Mouse (Mus musculus): Measurements from ENCODE around the gene Npas1.
A peak's percentile ranks its signal among the peaks of the same experiment; 100 is the strongest.

Gene Npas1

DNA sequence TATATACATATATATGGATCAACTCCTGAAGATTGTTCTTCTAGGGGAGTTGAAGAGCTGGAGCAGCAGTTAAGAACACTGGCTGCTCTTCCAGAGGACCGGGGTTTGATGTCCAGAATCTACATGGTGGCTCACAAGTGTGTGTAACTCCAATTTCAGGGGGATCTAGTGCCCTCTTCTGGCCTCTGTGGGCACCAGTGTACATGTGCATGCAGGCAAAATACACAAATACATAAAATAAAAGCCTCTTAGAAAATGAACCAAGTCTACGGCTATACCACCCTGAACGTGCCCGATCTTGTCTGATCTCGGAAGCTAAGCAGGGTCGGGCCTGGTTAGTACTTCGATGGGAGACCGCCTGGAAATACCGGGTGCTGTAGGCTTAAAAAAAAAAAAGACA, 6.0 kb downstream of the Npas1 start:
- DNase-seq (ENCODE audit: low spot score in 2 of 2) = peak in 1 of 2 experiments; percentile 19

DNA sequence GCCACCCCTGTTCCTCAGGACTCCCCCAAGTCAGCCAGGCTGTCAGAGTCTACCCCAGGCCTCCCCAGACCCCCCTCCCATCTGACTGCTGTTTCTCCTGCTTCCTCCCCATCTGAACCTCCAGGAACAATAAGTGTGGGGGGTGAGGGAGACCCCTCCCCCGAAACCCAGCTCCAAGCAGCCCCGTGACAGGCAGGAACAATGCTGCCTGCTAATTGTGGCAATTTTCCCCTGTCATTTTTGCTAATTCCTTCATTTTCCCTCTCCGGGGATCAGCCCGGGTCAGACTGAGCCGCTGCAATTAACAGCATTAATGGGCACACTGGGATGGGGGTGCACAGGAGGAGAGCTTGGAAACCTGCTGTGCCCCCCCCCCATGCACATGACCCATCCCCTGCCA, 9.4 kb downstream of the Npas1 start:
- DNase-seq (ENCODE audit: low spot score in 2 of 2) = no peak

DNA sequence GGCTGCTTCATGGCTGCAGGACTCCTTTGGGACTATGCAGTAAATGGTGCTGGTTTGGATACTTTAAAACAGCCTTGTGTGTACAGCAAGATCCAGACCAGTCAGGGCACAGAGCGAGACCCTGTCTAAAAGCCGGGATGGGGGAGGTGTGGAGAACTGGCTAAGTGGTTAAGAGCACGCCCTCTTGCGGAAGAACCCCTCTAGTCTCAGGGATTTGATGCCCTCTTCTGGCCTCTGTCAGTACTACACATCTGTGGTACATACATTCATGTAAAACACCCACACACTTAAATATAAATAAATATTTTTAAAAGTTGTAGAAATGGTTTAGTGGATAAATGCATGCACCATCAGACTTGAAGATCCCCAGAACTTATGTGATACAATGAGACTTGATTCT, 11.0 kb downstream of the Npas1 start:
- DNase-seq (ENCODE audit: low spot score in 2 of 2) = peak in 1 of 2 experiments; percentile 30

DNA sequence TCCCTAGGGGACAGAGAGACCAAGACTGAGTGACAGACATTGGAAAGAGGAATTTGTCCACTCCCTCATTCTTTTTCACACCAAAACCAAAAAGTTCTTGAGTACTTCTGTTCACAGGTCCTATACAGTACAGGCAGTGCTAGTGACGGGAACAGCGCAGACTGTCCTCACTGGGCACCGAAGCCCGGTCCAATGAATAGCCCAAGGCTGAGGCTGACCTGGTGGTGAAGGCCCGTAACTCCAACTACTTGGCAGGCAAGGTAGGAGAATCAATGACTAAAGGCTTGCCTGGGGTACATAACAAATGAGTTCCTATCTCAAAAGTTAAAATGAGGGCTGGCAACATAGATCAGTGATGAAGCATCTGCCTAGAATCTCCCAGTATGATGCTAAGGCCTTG, 12.0 kb downstream of the Npas1 start:
- DNase-seq (ENCODE audit: low spot score in 2 of 2) = no peak

DNA sequence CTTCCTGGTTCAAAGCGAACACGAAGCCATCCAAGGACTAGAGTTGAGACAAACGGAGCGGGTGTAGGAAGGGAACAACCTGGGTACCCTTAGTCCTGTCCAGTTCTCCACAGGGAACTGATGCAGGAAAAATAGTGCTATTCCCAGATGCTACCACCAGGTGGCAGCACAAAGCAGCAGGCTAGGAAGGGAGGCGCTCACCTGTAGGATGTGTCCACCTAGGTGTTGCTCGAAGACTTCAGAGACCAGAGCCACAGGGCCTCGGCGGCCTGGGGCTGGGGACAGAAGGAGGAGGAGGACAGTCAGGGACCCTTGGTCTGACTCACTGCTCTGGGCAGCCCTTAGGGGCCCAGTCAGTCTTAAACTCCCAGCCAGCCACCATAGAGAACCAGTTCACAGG, 12.4 kb downstream of the Npas1 start:
- DNase-seq (ENCODE audit: low spot score in 2 of 2) = peak; percentile 46 to 68

DNA sequence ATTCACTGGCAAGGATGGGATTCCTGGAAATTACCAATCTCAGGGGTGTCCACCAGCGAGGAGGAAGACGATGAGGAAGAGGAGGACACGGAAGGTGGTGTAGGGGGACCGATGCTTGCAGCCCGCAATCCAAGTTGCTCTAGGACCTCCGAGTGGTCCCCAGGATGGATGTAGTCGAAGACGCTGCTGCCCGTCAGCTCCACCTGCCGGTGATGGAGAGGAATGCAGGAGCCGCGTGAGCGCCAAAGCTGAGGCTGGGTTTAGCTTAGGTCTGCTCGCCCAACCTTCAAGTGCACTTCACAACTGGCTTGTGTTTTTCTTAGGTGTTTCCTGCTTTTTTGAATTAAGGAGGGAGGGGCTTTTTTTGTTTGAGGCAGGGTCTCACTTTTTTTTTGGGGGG, 14.3 kb downstream of the Npas1 start:
- peak; percentile 63 to 79 for DNase-seq (ENCODE audit: low spot score in 2 of 2)

DNA sequence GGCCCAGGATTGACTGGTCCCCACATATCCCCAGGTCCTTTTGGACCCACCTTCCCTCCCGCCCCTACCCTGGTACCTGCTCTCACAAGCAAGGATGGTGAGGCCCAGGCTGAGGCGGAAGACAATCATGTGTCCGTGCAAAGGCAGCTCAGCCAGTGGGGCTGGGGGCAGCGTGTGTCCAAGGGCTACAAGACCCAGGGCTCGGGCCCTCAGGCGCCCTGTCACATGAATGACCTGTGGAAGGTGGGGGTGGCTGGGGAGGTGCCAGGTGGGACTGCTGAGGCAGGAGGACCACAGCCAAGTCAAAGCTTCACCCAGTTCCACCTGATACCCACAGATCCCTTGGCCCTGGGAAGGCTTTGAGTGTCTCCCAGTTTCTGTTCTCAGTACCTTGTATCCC, 15.8 kb downstream of the Npas1 start:
- DNase-seq (ENCODE audit: low spot score in 2 of 2) = no peak

DNA sequence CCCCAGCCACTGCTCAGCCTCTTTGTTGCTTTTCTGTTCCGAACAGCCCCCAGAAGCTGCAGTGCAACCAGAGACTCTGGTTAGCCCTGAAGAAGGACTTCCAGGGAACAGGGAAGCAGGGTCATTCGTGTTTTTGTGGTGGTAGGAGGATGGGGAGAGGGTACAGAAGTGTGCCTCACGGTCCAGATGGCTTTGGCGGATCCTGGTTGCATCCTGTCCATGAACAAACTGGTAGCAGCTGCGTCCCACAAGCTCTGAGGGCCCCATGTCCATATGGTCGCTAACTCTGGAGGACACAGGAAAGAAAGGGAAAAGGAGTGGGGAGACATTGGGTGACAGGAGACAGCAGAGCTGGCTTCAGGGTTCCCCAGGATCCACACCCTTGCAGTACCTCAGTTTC, 16.4 kb downstream of the Npas1 start:
- no peak for DNase-seq (ENCODE audit: low spot score in 2 of 2)

DNA sequence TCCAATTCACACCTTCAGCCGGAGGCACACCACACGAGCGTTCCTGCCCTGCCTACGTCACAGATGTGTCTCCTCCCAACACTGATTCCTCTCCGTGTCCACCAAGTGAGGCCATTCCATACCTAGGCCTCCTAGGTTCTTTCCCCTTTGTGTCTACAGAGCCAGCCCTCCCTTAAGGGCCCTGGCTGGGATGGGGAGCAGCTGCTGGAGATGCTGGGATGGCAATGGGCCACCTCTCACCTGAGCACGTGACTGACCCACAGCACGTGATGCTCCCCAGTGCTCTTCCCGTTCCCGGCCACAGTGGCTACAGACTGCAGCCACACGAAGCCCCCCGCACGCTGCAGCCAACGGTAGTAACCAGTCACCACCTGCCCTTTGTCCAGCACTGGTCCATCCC, 17.0 kb downstream of the Npas1 start:
- no peak for DNase-seq (ENCODE audit: low spot score in 2 of 2)

DNA sequence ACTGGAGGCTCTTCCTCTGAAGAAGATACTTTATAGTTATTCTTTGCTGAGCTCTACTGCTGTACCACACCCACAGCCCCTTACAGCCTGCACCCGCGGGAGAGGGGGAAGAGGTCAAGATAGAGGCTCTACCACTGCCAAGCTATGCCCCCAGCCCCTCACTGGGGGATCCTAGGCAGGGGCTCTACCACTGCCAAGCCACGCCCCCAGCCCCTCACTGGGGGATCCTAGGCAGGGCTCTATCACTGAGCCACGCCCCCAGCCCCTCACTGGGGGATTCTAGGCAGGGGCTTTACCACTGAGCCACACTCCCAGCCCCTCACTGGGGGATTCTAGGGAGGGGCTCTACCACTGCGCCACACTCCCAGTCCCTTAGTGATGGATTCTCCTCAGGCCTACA, 21.2 kb downstream of the Npas1 start:
- no peak for DNase-seq (ENCODE audit: low spot score in 2 of 2)

DNA sequence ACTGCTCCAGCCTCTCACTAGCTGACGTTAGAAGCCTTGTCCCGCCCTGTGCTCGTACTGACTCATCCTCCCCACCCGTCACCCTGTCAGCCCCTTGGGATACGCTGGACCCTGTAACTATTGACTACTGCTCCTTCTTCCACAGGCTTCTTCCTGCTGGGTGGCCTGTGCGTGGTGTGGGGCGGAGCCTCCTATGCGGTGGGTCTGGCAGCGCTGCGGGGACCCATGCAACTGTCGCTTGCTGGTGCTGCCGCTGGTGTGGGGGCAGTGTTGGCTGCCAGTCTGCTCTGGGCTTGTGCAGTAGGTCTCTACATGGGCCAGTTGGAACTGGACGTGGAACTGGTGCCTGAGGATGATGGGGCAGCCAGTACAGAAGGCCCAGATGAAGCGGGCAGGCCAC, 22.5 kb downstream of the Npas1 start:
- no peak for DNase-seq (ENCODE audit: low spot score in 2 of 2)

DNA sequence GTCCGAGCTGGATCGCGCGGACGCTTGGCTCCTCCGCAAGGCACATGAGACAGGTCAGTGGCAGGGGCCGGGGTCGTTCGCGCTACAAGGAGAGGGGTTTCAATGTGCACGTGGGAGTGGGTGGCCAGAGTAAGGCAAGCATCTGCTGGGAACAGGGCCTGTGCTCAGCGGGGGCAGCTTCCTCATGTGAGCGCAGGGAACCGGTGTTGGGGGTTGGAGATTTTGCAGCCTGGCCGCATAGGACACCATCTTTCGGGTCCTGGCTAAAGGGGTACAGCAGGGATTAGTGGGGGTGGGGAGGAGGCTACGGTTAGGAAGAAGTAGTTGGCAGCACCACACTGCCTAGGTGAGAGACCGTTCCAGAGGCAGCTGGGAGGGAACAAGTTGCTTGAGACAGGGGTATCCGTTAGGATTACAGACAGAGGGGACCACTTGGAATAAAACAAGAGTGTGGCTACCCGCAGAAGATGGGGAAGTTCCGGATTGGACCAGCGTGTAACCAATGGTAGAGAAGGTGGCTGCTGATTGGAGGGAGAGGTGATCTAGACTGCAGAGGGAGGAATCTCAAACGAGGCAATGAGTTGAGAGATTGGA, 24.3 kb downstream of the Npas1 start:
- no peak for DNase-seq (ENCODE audit: low spot score in 2 of 2)

DNA sequence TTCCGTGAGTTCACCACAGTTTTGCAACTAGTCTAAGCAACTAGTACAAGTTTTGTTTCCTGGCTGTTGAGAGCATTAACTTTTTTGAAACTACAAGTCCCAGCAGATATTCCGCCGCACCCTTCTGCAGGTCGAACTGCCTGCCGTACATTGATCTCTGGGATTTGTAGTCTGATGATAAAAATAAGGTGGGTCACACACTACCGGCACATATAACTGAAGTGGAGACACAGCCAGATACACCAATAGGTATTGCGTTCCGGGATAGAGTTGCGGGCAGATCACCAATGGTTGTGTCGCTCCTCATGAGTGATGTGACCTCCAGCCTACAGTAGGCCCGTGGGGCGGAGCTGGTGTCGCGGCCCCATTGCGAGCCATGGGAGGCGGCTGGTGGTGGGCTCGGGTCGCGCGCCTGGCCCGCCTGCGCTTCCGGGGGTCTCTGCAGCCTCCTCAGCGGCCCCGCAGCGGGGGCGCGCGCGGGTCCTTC, 24.9 kb downstream of the Npas1 start, which contains the start of gene Tmem160:
Tmem160 (plus strand) TSS at position 193 of the 487 bp plus-strand sequence.
- DNase-seq (ENCODE audit: low spot score in 2 of 2) = peak; percentile 61 to 75

DNA sequence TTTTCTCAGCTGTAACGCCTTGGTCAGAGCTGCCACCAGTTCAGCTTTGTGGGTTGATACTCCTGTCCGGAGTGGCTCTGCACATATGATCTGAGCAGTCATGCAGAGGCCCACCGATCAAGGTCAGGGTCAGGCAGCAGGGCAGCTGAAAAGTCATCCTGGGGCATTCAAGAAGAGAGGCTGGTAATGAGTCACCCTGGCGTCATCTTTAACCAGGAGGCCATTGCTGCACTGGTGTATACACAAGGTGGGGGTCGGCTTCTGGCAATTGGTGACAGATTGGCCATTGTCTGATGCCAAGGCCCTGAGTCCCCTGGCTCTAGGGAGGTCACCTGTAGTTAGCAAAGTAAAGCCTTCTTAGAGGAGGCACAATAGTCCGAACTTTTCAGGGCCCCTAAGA, 25.9 kb downstream of the Npas1 start:
- DNase-seq (ENCODE audit: low spot score in 2 of 2) = no peak

DNA sequence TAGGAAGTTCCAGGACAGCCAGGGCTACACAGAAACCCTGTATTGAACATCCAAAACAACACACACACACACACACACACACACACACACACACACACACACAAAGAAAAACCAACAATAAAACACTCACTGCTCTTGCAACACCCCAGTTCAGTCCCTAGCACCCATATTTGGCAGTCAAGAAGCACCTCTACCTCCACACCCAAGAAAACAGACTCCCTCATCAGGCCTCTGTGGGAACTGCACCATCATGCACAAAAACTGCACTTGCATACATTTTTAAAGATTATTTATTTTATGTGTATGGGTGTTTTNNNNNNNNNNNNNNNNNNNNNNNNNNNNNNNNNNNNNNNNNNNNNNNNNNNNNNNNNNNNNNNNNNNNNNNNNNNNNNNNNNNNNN, 36.3 kb downstream of the Npas1 start:
- peak in 1 of 2 experiments; percentile 20 for DNase-seq (ENCODE audit: low spot score in 2 of 2)

DNA sequence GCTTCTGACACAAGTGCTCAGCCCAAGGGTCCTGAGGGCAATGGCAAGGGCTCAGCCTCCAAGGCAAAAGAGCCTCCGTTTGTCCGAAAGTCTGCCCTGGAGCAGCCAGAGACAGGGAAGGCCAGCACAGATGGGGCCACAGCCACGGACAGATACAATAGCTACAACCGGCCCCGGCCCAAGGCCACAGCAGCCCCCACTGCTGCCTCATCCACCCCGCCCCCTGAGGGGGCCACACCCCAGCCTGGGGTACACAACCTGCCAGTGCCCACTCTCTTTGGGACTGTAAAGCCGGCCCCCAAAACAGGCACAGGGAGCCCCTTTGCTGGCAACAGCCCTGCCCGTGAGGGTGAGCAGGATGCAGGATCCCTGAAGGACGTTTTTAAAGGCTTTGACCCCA, 42.4 kb downstream of the Npas1 start:
- no peak for DNase-seq (ENCODE audit: low spot score in 2 of 2)

DNA sequence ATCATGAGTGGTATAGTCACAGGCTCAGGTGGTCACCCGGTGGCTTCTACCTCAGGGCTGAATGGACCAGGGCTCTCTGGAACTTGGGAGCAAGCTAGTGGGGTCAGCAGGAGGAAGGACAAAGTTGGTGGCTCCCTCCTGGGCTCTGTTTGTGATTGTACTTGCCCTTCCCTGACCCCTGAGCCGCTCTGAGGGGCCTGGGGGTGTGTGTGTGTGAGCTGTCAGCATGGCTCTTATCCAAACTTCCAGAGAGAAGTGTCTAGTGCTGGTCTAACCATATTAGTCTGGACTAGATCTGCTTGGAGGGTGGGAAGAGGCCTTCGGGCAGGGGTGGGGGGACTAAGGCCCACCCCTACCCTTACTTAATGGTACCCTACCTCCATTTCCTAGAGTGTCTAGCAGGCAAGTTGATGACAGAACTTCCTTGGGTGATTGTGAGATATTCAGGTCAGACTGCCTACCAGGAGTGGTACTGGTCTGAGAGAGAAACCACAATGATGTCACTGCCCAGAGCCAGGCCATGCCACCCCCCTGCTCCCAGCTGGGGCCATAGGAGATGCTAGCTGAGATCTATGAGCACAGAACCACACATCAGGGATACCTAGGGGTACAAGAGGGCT, 44.1 kb downstream of the Npas1 start:
- DNase-seq (ENCODE audit: low spot score in 2 of 2) = no peak

DNA sequence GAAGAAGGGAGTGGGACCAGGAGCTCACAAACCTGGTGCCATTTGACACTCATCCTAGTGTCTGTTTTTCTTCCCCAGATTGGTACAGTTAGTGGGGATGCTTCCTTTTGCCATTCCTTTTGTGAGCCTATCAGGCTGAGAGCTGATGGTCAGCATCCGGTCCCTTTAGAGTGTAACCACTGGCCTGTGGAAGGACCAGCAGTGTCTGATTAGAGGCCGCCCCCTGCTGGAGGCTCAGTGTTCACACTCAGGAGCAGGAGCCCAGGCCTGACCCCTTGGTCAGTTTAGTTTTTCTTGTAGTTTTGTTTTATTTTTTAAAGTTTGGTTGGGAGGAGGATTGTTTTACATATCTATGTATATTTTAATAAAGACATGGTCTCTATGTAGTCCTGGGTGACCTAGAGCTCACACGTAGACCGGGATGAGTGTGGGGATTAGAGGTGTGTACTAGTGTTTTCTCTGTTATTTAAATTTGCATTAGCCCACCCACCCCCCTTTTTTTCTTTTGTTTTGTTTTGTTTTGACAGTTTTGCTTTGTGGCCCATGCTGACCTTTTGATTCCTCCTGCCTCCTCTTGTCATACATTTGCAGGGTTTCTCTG, 51.3 kb downstream of the Npas1 start:
- peak; percentile 68 to 79 for DNase-seq (ENCODE audit: low spot score in 2 of 2)

DNA sequence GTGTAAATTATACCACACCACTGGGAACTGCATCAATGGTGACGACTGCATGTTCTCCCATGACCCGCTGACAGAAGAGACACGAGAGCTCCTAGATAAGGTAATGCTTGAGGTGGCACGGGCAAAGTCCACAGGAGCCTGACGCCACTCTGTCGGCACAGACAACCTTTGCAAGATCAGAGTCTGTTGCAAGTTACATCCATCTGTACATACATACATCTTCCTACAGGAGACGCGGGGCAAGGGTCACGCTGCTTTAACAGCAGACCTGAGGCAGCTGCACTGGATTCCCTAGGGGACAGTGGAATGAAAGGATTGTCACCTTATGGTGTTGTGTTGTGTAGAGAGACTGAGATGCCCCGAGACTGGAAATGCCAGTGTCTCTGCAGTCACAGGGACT, 51.8 kb downstream of the Npas1 start:
- no peak for DNase-seq (ENCODE audit: low spot score in 2 of 2)

DNA sequence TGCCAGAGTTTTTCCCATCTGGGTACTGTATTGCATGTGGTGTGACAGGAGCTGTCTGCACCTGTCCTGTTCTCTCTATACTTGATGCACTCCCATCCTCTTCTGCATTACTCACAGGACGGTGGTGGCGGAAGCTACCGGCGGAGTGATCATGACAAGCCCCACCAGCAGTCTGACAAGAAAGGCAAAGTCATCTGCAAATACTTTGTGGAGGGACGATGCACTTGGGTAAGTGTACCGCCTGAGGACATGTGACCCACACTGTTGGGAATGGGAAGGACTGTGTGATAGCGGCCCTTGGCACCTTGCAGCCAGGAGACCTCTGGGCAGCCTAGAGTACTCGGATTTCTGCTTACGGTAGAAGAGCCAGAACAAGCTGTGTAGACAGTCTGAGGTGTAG, 53.8 kb downstream of the Npas1 start:
- DNase-seq (ENCODE audit: low spot score in 2 of 2) = no peak

DNA sequence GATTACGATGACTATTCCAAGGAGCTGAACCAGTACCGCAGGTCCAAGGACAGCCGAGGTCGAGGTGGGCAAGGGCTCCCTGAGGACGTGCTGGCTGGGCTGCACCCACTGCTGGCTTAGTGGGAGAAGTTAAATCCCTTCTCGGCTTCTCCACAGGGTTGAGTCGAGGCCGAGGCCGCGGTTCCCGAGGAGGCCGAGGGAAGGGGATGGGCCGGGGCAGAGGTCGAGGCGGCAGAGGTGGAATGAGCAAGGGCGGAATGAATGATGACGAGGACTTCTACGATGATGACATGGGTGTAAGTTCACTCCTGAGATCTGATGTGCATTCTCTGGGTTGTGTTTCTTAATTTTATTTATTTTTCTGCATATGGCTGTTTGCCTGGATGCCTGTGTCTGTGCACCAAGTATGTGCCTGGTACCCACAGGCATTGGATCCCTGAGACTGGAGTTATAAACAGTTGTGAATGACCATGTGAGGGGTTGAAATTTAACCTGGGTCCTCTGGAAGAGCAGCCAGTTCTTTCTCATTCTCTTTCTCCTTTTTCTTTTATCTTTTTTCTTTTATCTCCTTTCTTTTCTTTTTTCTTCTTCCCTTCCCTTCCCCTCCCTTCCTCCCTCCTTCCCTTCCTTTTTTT, 55.2 kb downstream of the Npas1 start:
- no peak for DNase-seq (ENCODE audit: low spot score in 2 of 2)

DNA sequence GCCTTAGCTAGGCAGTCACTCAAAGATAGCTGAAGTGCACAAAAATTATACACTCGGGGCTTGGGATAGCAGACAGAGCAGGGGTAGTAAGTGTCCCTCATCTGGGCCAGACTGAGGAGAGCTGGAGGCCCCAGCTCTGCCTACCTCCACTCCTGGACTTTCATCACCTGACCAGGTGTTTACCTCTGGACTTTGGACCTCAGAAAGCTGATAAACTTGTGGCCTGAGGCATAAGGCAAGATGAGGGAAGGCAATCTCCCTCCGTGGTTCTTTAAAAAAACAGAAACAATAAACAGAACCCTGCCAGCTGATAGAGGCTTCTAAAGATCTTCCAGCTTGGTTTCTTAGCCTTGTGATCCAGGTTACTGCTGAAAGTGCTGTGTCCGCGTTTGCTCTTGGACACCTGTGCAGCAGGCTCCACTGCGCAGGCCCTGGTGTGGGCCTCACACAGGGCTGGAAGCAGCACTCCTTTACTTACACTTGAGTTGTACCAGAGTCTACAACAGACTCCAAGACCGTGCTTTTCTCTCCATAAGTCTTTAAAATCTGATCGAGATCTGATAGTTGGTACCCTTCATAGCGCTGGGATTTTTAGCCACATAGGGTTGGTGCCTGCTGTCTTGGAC, 56.9 kb downstream of the Npas1 start:
- no peak for DNase-seq (ENCODE audit: low spot score in 2 of 2)

Measured in spleen, postnatal 14 days (tissue).